Mouse (Mus musculus): ENCODE measurements around the gene Tyw5. TPM values are rescaled to one million over a fixed set of nuclear protein-coding genes. Genes with fewer than 3 reads are reported as not detected.

Gene Tyw5
- polyA plus RNA-seq, 1 experiment, result 8.6 TPM

DNA sequence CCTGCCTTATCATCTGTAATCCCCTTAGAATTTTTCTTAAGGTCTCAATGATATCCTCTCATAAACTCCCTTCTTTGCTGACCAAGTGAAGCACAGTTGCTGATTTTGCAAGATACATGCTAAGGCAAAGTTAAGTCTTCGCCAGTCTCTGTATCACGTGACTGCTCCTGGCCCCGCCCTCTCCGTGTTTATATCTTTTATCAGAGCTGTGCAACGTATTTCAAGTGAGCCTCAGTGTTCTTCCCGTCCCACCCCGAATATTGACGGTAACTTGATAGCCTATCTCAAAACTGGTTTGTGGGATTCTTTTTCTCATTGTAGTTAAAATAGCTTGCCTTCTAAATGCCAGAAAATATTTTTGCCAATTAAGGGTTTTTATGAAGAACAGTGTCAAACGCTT is 29.5 kb upstream of the Tyw5 start:
- Histone ChIP-seq H3K36me3 (ENCODE audit: control insufficient read depth, insufficient read depth) (no peaks in the 10 kb centered on the region), H3K79me3 (ENCODE audit: low read depth) (no peaks in the 10 kb centered on the region), H3K27me3 (ENCODE audit: control insufficient read depth, insufficient read depth, insufficient read length) (no peaks in the 10 kb centered on the region), H3K79me2 (ENCODE audit: control insufficient read depth, insufficient read depth) (no peaks in the 10 kb centered on the region), H3K4me3 (ENCODE audit: insufficient read depth, poor library complexity, severe bottlenecking) (no peak overlapping the region), H3ac (ENCODE audit: control insufficient read depth, insufficient read length, low read depth) (no peak overlapping the region)
- TF ChIP-seq CTCF (IDR thresholded peaks at IDR 0.05; ENCODE audit: control insufficient read depth, insufficient read depth, insufficient read length), result no peak
- TF ChIP-seq CEBPB (IDR thresholded peaks at IDR 0.05; ENCODE audit: low read depth), result no peak
- peak; percentile 94 for TF ChIP-seq USF1 (IDR thresholded peaks at IDR 0.05; ENCODE audit: low read depth)
- TF ChIP-seq MYOD1 (IDR thresholded peaks at IDR 0.05; ENCODE audit: control insufficient read depth, insufficient read length, low read depth), result no peak

DNA sequence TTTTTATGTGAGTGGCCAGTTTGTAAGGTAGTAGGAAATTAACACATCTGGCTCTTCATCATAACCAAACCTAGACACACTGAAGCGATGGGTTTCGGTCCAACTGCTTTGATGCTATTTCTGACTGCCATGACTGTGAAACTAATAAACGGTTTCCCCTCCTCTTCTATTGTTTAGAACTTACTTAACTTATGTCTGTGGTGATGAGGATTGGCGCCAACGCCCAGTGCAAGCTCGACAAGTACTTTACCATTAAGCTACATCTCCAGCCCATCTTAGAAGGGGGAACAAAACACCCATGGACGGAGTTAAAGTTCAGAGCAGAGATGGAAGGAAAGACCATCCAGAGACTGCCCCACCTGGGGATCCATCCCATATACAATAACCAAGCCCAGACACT is 26.2 kb upstream of the Tyw5 start:
- no peaks in the 10 kb centered on the region for H3K79me2 ChIP-seq (ENCODE audit: control insufficient read depth, insufficient read depth)
- H3K36me3 ChIP-seq (ENCODE audit: control insufficient read depth, insufficient read depth), result no peaks in the 10 kb centered on the region
- H3ac ChIP-seq (ENCODE audit: control insufficient read depth, insufficient read length, low read depth), result no peak overlapping the region
- no peak for TF ChIP-seq CEBPB (IDR thresholded peaks at IDR 0.05; ENCODE audit: low read depth)
- no peak for TF ChIP-seq FOSL1 (IDR thresholded peaks at IDR 0.05; ENCODE audit: insufficient read depth, low read length, poor library complexity, severe bottlenecking)
- TF ChIP-seq CTCF (IDR thresholded peaks at IDR 0.05; ENCODE audit: control insufficient read depth, insufficient read depth, insufficient read length), result no peak
- TF ChIP-seq USF1 (IDR thresholded peaks at IDR 0.05; ENCODE audit: low read depth), result no peak
- no peak for TF ChIP-seq MYOG (IDR thresholded peaks at IDR 0.05; ENCODE audit: control insufficient read depth, extremely low read depth, insufficient read length)
- TF ChIP-seq MYOD1 (IDR thresholded peaks at IDR 0.05; ENCODE audit: control insufficient read depth, insufficient read length, low read depth), result no peak
- no peak for TF ChIP-seq MAX (IDR thresholded peaks at IDR 0.05)
- H3K79me3 ChIP-seq (ENCODE audit: low read depth), result no peaks in the 10 kb centered on the region
- no peak overlapping the region for H3K4me3 ChIP-seq (ENCODE audit: insufficient read depth, poor library complexity, severe bottlenecking)
- no peaks in the 10 kb centered on the region for H3K27me3 ChIP-seq (ENCODE audit: control insufficient read depth, insufficient read depth, insufficient read length)

DNA sequence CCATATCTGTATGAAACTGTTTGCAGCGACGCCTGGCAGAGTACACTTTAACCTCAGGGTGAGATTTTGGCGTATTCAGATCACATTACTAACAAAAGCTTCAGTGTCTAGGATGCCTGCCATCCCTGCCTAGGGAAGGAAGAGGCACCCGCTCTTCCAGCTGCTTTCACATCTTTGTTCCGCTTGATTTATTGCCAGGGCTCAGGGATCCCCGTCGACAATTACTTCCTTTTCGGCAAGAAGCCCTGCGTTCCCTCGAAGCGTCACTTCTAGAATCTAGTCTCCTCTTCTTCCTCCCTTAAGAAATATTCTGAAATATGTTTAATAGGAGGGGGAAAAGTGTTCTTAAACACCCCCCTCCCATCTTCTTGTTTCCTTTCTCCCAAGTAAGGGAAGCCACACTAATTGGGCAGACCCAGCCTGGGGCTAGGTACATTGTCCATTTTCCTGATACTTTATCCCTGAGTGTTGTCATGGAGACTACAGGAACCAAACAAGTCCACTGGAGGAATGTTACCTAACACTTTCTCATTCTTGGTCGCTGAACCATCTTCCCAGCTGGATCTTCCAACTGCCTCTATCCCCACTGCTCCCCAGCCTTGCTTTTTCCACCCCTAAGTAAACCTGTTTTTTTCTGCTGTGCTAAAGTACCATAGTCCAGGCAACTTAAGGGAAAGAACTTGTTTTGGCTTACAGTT is 23.0 kb upstream of the Tyw5 start:
- TF ChIP-seq USF1 (IDR thresholded peaks at IDR 0.05; ENCODE audit: low read depth) (no peak), CTCF (IDR thresholded peaks at IDR 0.05; ENCODE audit: control insufficient read depth, insufficient read depth, insufficient read length) (no peak), MAX (IDR thresholded peaks at IDR 0.05) (no peak), CEBPB (IDR thresholded peaks at IDR 0.05; ENCODE audit: low read depth) (no peak), FOSL1 (IDR thresholded peaks at IDR 0.05; ENCODE audit: insufficient read depth, low read length, poor library complexity, severe bottlenecking) (no peak), MYOG (IDR thresholded peaks at IDR 0.05; ENCODE audit: control insufficient read depth, extremely low read depth, insufficient read length) (no peak), MYOD1 (IDR thresholded peaks at IDR 0.05; ENCODE audit: control insufficient read depth, insufficient read length, low read depth) (no peak)
- Histone ChIP-seq H3K4me3 (ENCODE audit: insufficient read depth, poor library complexity, severe bottlenecking) (no peak overlapping the region), H3K79me2 (ENCODE audit: control insufficient read depth, insufficient read depth) (no peaks in the 10 kb centered on the region), H3ac (ENCODE audit: control insufficient read depth, insufficient read length, low read depth) (no peak overlapping the region), H3K36me3 (ENCODE audit: control insufficient read depth, insufficient read depth) (no peaks in the 10 kb centered on the region), H3K27me3 (ENCODE audit: control insufficient read depth, insufficient read depth, insufficient read length) (no peaks in the 10 kb centered on the region), H3K79me3 (ENCODE audit: low read depth) (no peaks in the 10 kb centered on the region)

DNA sequence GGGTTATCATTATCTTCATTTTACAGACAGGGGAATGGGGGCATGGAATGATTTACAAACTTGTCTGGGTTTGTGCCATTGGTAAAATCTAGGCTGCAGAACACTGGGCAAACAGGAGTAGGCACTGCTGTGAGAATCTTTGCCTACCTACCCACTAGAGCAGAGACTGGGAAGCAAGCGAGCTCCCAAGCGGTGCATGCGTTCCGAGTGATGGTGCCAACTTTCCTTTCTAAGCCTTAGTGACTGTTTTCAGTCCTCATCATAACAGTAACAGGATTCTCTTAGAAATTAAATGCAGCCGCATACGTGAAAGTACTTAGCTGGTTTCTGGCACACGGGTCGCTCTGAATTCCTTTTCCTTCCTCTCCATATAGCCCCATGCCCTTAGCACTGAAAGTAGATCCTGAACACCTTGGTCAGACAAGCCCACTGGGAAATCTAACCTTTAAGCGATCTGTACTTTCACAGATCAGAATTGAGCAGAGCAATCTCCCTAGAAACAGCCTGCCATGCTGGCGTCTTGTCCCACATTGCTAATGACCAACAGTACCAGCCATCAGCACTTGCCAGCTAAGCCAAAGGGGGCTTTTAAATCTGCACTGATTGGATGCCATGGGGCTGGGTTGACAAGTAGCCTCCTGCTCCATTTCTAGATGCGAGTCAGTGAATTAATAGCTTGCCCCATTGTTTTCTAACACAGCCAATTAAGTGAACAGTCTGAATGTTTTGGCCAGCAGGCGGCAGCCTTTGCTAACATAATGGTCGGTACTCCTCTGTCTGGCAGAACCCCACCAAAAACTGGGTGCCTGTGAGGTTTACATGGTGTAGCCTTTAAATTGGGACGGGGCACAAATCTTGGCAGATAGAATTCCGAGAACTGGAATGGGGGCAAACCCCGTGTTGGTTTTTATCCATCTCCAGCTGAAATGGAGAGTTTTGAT is 21.7 kb upstream of the Tyw5 start:
- no peaks in the 10 kb centered on the region for H3K79me3 ChIP-seq (ENCODE audit: low read depth)
- no peak for TF ChIP-seq MAX (IDR thresholded peaks at IDR 0.05)
- TF ChIP-seq FOSL1 (IDR thresholded peaks at IDR 0.05; ENCODE audit: insufficient read depth, low read length, poor library complexity, severe bottlenecking), result no peak
- TF ChIP-seq CTCF (IDR thresholded peaks at IDR 0.05; ENCODE audit: control insufficient read depth, insufficient read depth, insufficient read length), result peak; percentile 62
- no peak for TF ChIP-seq USF1 (IDR thresholded peaks at IDR 0.05; ENCODE audit: low read depth)
- H3K79me2 ChIP-seq (ENCODE audit: control insufficient read depth, insufficient read depth), result no peaks in the 10 kb centered on the region
- H3K36me3 ChIP-seq (ENCODE audit: control insufficient read depth, insufficient read depth), result no peaks in the 10 kb centered on the region
- no peak overlapping the region for H3ac ChIP-seq (ENCODE audit: control insufficient read depth, insufficient read length, low read depth)
- no peaks in the 10 kb centered on the region for H3K27me3 ChIP-seq (ENCODE audit: control insufficient read depth, insufficient read depth, insufficient read length)
- H3K4me3 ChIP-seq (ENCODE audit: insufficient read depth, poor library complexity, severe bottlenecking), result no peak overlapping the region

DNA sequence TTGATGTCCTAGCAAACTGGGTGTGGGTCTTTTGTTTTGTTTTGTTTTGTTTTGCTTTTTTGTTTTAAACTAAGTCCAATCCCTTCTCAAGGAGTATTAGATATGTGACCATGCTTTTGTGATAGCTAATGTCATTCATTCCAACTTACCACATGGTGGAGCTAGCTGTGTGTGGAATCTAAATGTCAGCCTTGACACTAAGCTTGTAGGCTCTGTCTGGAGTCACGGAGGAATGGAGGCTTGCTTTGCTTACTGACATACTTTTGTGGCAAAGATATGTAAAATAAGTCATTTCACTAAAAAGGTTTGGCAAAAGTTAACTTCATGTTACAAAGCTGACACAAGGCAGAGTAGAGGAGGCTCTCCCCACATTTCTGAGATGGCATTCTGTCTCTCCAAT is 16.8 kb upstream of the Tyw5 start:
- no peak overlapping the region for H3ac ChIP-seq (ENCODE audit: control insufficient read depth, insufficient read length, low read depth)
- no peaks in the 10 kb centered on the region for H3K79me2 ChIP-seq (ENCODE audit: control insufficient read depth, insufficient read depth)
- no peaks in the 10 kb centered on the region for H3K79me3 ChIP-seq (ENCODE audit: low read depth)
- no peaks in the 10 kb centered on the region for H3K36me3 ChIP-seq (ENCODE audit: control insufficient read depth, insufficient read depth)
- H3K4me3 ChIP-seq (ENCODE audit: insufficient read depth, poor library complexity, severe bottlenecking), result no peak overlapping the region
- H3K27me3 ChIP-seq (ENCODE audit: control insufficient read depth, insufficient read depth, insufficient read length), result no peaks in the 10 kb centered on the region
- no peak for TF ChIP-seq MAX (IDR thresholded peaks at IDR 0.05)
- TF ChIP-seq USF1 (IDR thresholded peaks at IDR 0.05; ENCODE audit: low read depth), result no peak
- no peak for TF ChIP-seq CEBPB (IDR thresholded peaks at IDR 0.05; ENCODE audit: low read depth)
- peak; percentile 13 for TF ChIP-seq CTCF (IDR thresholded peaks at IDR 0.05; ENCODE audit: control insufficient read depth, insufficient read depth, insufficient read length)
- no peak for TF ChIP-seq FOSL1 (IDR thresholded peaks at IDR 0.05; ENCODE audit: insufficient read depth, low read length, poor library complexity, severe bottlenecking)

Measured in C2C12 (cell line).